Mouse (Mus musculus) lung, adult 2 months (tissue): Measurements from ENCODE around the gene Mettl14.
"Not testable (repeated sequence)": the region's sequence is repeated elsewhere in the genome, so short reads cannot be mapped to it uniquely, and the experiment has no call there.

Experiments used
- CTCF ChIP-seq: fragments of 200-500 bp; IDR thresholded peaks from 2 replicates; pipeline ENCODE4 v1.5.1; 2011; ENCODE audit warnings: mild to moderate bottlenecking, low read length, control low read depth; ENCODE audit not compliant: insufficient read depth
- POLR2A ChIP-seq: fragments of 200-500 bp; IDR thresholded peaks from 2 replicates; pipeline ENCODE4 v1.6.1; 2011; ENCODE audit warnings: low read depth, mild to moderate bottlenecking, control low read depth, low read length, borderline replicate concordance; ENCODE audit errors: extremely low read depth

DNA sequence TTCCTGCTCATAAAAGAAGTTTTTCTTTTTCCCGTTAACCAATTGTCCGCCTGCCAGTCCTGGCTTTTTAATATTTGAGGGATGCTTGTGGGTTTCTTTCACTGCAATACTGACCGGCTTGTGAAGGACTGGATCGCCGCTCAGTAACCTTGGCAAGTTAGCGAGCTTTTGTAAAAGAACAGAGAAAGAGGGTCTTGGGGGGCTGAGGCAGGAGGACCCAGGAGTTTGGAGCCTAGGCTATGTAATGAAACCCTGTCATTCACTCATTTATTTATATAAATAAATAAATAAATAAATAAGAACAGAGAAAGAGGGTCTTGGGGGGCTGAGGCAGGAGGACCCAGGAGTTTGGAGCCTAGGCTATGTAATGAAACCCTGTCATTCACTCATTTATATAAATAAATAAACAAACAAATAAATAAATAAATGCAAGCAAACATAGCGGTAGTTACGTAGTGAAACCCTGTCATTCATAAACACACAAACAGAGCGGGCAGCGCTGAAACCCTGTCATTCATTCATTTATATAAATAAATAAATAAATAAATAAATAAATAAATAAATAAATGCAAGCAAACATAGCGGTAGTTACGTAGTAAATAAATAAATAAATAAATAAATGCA lies 361 bp upstream of the Mettl14 start:
- not testable (repeated sequence) for TF ChIP-seq POLR2A, CTCF
